Mouse (Mus musculus): ENCODE results near the gene Fam167b.

Gene Fam167b

DNA sequence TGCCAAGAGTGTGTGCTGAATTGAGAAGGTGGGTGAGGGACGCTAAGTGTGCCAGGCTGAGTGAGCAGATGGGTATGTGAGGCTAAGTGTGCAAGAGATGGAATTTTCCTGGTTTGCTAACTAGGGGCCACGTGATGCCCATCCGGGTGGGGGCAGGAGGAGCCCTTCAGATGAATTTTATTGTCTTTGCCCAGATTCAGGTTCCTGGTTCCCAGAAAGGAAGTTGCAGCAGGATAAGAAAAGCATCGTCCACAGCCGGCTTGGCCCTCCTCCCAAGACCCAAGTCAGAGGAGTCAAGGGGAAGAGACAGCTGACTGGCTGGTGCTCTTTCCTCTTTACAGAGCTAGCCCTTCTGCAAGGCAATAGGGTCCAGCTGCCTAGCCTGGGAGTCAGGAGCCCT lies at the start of gene Fam167b:
Gene Fam167b, minus strand, starts transcription at position 84 of the 400 bp plus-strand sequence.
- no peak for DNase-seq (ENCODE audit: low spot score)

DNA sequence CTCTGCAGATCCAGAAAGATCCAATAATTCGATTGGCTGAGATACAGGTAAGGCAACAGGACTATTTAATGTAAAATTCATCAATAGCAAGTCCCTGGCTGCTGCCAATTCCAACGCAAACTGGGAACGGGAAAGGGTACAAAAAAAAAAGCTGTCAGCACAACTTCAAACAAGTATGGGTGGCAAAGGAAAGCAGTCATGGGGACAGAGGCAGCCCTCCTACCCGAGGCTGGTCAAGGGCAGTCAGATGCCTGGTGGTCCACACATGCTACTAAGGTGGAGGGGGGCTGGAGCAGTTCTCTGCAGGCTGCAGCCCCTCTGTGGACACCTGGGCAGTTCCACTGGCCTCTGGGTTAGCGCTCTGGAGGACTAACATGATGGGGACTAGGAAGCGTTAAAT lies 47.7 kb upstream of the Fam167b start:
- DNase-seq (ENCODE audit: low spot score): no peak

DNA sequence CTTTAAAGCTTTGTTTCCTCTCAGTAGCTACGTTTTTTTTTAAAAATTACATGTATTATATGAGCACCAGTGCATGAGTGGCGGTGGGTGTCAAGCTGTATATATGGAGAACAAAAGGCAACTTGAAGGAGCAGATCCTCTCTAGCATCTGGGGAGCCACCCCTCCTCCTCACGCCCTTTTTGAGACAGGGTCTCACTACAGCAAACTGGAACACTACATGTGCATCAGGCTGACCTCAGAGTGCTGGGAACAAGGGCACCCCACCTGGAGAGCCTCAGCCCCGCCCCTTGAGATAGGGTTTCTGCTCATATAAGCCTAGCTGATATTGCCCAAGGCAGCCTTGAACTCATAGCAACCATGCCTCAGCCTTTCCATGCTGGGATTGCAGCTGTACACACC lies 47.1 kb upstream of the Fam167b start:
- no peak for DNase-seq (ENCODE audit: low spot score)

DNA sequence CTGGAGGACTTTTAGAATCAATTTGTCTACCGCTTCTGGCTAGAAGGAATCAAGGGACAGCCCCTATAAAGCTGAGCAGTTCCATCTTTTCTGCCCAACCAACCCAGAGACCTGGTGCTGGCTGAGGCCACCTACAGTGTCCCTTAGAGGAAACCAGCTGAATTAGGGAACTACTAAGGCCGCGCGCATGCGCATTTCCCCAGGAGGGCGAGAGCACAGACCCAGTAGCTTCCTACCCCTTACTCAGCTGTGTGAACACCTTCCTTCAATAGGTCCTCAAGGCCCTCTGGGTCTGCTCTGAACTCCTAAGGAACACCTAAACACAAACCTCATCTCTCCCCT lies 46.7 kb upstream of the Fam167b start:
- DNase-seq (ENCODE audit: low spot score): no peak

DNA sequence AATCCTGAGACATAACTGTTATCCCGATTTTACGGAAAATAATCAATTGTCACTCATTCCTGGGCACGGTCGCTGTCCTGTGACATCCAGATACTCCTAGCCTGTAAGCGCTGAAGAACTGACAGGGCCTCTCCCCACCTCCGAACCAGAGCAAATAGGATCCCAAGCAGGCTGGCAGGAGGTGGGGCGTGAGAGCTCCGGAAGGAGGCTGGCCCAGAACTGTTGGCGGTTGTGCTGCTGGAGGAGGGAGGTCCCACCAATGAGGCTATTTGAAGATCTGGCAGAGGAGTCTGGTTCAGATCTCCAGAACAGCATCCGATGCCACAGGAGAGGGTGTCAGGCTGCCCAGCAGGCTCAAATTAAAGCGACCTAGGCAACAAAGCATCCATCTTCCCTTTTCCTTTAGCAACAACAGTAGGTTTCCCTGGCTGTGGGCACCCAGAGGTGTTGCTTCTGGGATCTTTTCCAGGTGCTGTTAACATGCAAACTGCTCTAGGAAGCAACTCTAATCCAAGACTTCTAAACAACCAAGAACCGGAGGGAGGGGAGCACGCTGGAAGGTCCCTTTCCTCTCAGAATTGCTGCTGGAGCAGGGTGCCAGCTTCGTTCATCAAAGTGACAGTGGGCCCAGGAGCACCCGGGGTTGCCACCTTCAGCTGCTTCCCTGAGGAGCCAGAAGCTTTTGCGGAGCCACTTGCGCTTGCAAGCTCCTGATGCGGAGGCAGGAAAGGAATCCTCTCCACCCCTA lies 46.1 kb upstream of the Fam167b start:
- DNase-seq (ENCODE audit: low spot score): peak; percentile 72

DNA sequence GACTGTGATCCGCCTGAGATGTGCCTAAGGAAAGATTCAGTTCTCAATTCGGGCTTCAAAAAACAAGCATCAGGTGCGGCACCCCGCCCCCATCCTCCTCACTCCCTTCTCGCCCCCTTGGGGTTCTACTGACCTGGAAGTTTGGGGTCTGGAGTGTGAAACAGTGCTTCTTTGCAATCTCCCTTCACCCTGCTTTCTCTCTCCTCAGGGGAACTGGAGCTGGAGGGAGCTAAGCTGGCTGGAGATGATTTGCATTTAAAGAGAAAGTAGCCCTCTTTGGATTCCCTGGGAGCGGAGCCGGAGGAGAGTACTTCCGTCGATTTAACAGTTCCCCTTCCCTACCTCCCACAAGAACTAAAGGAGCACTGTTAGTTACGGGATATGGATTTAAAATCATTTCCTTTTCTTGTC lies 45.3 kb upstream of the Fam167b start, which contains the start of gene Ccdc28b:
Gene Ccdc28b, minus strand, starts transcription at position 267 of the 411 bp plus-strand sequence.
- DNase-seq (ENCODE audit: low spot score): no peak

DNA sequence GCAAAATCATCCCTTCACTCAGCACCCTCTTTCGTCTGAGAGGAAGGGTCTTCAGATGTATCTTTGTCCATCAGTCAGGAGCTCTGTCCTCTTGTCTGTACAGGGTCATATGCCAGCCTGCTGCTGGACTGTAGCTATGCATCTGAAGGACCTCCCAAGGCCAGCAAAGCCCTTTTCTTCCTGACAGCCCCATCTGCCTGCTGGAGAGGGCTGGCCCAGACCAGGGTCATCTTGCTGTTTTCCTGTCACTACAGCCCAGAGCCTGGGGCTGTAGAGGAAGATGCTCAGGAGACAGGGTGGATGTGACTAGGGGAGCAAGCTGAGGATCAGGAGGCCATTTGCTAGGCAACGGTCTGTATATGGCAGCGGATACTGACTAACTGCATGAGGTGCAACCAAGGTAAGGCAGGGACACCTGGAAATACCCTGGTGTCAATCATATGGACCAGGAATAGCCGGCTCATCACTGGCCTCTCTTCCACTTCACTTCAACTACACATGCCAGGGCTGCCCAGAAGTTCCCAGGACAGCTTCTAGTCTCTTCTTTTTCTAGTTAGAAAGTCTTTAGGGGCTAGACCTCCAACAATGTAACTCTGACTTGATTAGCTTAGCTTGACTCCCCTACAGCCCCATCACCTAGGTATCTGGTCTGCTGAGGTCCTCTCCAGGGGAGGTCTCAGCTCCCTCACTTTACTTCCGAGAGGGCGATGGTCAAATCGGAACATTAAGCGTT lies 44.6 kb upstream of the Fam167b start:
- no peak for DNase-seq (ENCODE audit: low spot score)

DNA sequence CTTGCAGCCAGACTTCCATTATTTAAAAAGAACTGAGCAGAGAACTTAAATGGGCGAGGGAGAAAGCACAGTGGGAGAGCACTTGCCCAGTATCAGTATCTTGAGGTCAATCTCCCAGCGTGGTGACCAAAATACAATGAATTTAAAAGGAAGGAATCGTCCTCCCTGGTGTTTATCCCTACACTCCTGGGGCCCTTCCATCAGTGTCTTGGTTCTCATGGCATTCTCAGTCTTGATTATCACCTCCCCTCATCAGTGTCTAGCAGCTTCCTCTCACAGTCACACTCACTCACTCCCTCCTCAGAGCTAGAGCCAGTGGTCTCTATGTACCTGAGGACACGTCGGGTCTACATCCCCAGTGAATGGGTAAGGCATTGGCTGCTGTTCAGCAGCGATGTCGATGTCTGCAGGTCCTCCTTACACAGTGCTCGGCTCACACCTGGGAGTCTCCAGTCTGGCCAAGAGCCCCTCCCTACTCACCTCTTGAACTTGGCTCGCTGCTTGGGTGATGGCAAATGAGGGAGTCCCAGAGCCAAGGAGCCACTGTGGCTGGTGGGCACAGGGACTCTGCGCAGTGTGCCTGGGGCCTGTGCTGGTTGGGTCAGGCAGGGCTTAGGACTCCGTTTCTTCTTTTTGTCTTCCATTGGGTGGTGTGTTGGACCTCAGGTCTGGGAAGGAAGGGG lies 43.9 kb upstream of the Fam167b start:
- DNase-seq (ENCODE audit: low spot score): no peak

DNA sequence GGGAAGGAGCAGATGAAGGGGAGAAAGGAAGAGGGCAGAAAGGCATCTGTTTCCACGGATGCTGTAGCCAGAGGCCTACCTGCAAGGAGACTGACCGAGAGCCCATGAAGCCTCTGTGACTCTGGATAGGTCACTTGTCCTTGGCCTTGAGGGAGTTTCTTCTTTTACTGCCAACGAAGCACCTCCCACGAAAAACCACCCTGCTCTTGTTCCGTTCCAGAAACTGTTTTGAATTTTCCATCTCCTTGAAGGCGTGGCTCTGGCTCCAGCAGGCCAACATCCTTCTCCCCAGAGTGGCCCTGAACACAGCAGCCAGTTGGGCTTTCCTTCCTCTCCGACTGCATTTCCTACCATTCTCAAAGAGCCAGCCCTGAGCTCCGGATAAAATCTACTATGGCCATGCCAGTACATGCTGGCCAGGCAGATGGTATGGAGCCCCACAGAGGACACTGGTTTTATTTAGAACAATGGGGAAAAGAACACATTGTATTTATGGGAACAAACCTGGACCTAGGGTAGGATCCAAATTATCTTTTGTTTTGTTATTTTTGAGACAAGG lies 43.0 kb upstream of the Fam167b start:
- no peak for DNase-seq (ENCODE audit: low spot score)

DNA sequence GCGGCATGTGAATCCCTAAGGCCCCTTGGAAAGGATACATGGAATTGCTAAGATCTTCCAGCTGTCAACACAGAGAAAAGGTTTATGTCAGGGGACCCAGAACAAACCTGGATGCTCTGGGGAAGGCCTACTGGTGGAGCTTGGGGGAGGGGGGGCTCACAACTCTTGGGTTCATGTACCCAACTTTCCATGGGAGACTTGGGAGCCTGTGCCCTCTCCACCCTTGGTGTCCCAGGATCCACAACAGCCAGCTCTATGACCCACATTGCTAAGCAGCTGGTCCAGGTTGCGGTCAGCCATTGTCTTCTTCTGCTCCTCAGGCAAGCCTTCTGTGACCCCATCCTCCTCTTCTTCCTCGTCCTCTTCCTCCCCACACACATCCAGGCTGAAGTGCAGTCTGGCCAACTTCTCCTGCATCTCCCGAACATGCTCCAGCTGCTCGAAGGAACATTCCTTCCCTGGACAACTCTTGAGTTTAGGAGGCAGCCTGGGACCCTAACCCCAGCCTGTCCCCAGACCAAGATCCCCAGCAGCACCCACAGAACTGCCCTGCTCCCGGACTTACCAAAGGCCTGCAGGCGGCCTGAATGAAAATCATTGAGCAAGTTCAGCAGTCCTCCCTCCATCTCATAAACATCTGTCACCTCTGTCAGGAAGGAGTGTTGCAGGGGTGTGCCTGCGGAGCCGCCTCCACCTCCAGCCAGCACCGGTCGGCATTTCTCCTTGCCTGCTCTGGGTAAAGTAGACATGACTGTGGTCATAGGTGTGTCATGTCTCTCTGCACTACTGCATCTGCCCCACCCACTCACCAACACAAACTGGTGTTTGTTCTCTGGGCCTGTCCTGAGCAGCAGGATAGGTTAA lies 42.3 kb upstream of the Fam167b start:
- no peak for DNase-seq (ENCODE audit: low spot score)

DNA sequence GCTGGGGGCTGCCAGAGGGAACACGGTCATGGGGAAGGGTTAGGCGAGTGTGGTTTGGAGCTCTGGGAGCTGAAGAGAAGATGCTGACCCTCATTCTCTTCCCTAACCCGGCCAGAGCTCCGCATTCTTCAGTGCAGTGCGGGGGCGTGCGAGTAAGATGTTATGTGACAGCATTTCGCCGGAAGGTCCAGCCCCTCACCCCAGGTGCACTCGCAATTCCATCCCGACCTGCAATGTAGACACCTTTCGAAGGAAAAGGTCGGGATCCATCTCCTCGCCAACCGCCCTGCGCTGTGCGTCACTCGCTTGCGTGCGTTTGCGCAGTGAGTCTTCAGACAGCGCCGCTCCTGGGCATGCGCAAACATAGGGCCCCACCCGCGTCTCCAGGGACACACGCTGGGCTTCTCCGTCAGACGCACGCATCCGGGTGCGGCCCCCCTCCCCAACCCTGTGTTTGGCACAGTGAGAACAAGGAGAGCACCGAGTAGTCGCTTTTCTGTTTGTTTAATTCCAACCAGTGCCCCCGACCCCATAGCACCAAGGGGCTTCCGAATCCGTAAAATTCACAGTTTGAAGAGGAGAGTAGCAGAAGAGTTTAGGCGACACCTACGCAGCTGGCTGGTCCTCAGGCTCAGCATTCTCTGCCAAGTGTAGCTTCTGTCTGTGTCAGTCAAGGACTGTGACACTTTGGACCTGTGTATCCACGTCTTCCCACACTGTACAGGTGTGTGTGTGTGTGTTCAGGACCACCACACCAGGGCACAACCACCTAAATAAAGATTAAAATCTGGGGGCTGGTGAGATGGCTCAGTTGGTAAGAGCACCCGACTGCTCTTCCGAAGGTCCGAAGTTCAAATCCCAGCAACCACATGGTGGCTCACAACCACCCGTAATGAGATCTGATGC lies 40.7 kb upstream of the Fam167b start, which contains the start of gene Iqcc:
Gene Iqcc, minus strand, starts transcription at position 314 of the 906 bp plus-strand sequence.
- peak; percentile 92 for DNase-seq (ENCODE audit: low spot score)

DNA sequence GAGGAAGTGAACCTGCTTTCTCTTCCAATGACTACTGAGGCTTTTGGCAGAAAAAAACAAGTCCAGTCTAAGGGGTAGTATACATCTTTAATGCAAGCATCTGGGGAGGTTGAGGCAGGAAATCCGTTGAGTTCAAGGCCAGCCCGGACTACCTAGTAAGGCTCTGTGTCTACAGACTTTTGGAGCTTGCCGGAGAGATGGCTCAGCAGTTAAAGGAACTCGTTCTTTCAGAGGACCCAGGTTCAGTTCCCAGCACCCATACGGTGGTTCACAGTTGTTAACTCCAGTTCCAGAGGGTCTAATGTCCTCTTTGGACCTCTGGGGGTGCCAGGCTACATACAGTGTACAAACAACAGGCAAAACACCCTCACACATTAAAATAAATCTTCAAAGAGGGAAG lies 39.7 kb upstream of the Fam167b start:
- DNase-seq (ENCODE audit: low spot score): no peak

DNA sequence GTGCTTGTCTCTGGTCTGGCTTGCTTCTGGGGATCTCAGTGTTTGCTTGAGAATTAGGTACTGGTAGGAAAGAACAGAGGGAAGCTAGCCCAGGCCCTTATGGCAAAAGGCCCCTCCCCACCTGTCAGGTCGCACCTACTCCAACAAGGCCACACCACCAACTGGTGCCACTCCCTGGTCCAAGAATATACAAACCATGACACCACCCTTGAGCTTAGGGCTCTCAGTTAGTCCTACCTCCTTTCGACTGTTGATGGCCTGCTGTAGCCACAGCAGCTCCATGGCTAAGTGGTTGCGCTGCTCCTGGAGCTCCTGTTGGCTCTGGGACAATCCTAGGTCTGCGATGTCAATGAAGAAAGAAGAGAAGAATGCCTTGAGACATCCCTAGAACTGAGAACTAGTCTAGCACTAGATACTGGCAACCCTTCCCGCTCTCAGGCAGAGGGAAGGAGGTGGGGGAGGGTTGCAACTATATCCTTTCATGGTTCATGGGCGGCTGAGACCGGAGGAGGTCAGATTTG lies 38.8 kb upstream of the Fam167b start:
- no peak for DNase-seq (ENCODE audit: low spot score)

DNA sequence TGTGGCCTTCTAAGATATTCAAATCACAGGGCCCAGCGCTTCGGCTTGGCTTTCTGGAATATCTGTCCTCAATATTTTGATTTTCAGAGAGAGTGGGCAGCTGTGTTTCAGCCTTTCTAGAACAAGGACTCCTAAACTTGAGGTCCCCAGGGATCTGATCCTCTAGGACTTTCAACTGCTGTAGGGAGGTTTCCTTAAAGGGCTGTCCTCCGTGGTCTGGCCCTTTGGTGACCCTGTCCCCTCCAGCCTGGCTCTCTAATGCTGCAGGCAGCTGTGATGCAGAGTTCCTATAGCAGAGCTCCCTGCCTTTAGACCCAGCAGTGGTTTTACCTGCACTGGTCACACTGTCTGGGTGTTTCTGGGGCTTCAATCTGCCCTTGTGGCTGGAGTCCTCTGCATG lies 38.3 kb upstream of the Fam167b start:
- no peak for DNase-seq (ENCODE audit: low spot score)

DNA sequence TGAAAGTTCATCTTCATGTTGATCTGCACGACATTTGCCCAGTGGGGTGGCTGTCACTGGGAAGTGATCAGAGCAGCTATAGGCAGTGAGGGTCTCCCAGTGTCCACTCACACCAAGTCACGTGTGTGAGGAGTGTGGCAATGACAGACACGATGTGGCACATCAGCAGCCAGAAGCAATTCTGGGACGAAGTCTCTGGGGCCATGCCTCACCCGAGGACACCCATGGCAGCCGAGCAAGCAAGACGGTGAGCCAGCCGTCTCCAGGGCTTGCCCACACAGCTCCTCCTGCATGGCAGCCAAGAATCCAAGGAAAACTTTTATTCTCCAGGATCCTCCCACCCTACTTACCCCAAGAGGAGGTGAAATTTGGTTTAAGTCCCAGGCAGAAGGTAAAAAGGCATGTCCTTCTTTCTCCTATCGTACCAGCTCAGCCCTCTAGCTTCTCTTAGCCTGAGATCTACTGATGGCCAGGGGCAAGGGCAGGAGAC lies 37.5 kb upstream of the Fam167b start:
- no peak for DNase-seq (ENCODE audit: low spot score)

DNA sequence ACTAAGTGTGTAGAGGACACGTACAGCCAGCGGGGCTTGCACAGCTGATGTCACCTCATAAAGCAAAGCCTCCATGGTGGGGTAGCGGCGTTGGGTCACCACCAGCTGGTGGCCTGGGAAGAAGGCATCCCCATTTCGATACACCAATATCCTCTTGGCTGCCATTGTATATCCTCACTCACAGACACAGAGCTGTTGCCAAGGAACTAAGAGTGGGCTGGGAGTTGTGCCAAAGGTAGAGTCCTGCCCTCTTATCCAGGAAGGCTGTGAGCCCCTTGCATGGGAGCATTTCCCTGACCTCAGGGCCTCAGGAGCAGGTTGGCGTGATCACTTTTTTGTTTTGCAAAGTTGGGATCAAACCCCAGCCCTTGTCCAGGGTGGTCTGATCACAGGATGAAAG lies 35.7 kb upstream of the Fam167b start, which contains the start of gene Dcdc2b:
Gene Dcdc2b, minus strand, starts transcription at position 165 of the 400 bp plus-strand sequence.
- no peak for DNase-seq (ENCODE audit: low spot score)

DNA sequence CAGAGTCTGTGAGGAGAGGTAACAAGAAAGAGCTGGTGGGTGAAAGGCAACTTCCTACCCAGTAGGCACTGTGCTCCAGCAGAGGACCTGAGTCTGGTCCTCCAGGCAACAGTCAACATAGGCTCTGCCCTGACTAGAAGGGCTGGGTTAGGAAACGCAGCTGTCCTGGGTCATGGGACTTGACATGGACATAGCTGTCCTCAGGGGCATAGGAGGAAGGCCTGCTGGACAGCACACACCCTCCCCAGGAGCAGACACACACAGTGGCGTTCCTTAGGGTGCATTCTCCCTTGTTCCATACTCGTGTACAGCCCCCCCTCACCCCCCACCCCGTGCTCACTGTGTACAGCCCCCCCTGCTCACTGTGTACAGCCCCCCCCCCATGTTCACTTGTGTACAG lies 32.1 kb upstream of the Fam167b start:
- no peak for DNase-seq (ENCODE audit: low spot score)

DNA sequence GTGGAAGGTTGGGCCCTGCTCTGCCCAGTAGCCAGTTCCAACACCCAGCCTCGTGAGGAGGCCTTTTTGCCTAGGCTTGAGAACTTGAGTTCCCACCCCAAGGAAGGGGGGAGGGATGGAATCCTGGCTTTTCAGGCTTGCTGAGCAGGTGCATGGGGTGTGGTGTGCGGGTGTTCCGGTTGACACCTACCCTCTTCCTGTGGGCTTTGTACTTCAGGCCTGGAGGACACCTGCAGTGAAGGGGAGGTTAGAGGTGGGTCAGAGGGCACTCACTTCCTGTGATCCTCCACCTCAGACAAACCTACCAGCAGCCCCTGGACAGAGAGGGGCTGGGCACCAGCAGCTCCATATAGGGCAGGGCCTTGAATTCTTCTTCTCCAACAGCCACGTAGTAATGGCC lies 31.7 kb upstream of the Fam167b start:
- no peak for DNase-seq (ENCODE audit: low spot score)

DNA sequence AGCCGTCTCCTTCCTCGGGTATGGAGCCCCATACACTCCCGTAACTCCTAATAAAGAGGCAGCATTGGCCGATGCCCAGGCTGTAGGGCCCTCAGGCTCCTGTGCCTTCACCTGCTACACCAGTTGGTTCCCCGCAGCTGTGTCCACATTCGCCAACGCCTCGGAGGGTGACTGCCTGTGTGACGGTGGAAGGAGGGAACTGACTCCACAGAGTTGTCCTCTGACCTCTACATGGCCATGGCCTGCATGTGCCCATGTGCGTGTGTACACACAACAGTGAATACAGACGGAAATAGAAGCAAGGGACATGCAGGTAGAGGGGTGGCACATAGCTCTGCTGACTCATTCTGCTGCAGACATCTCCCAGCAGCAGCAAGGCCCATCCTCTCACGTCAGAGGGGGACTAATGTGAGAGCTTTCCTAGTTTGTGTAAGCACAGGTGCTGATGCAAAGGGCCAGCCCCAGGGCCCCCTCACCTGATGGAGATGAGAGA lies 30.8 kb upstream of the Fam167b start:
- no peak for DNase-seq (ENCODE audit: low spot score)
